Mouse (Mus musculus) mammary gland, adult 2 months (tissue): ENCODE data around the gene Fkbp6. TPM values are rescaled to one million over a fixed set of nuclear protein-coding genes. Genes with fewer than 3 reads are reported as not detected.

Experiments
- polyA plus RNA-seq: library from polyadenylated mRNA; depleted of rRNA; stranded (reverse); fragments of >200 nt; gene quantifications from 2 replicates; pipeline ENCODE4 v1.2.3, GENCODE M21; 2012; ENCODE audit warnings: low replicate concordance; rRNA removed

Gene Fkbp6
- not detected in 2 replicates for polyA plus RNA-seq

GRCm38 (mm10) chr5:135349862-135350261, at the start of gene Fkbp6:
Fkbp6 (minus strand) TSS chr5:135350044.

GRCm38 (mm10) chr5:135394004-135394823, 44.4 kb upstream of the Fkbp6 start, which contains the start of gene Pom121:
Pom121 (minus strand) TSS chr5:135394546.

GRCm38 (mm10) chr5:135369787-135370654, 20.2 kb upstream of the Fkbp6 start, which contains the start of gene Nsun5:
Nsun5 (plus strand) TSS chr5:135369953.

GRCm38 (mm10) chr5:135352995-135353394, 3.2 kb upstream of the Fkbp6 start, which contains the start of gene Trim50:
Trim50 (plus strand) TSS chr5:135353295.

GRCm38 (mm10) chr5:135251079-135251454, 98.8 kb downstream of the Fkbp6 start, which contains the start of gene Fzd9:
Fzd9 (minus strand) TSS chr5:135251230.

Other genes with a start within 250 kb of the Fkbp6 start
- gene Tbl2, start 200.4 kb downstream of the Fkbp6 start, polyA plus RNA-seq, result 11.4 and 12.6 TPM in 2 replicates
- gene Bcl7b, start 181.8 kb downstream of the Fkbp6 start, polyA plus RNA-seq, result 36.2 and 42.7 TPM in 2 replicates
- gene Baz1b, start 162.8 kb downstream of the Fkbp6 start, polyA plus RNA-seq, result 22.2 and 25.4 TPM in 2 replicates
- 0.61 and 5.2 TPM in 2 replicates for gene Fzd9, start 98.8 kb downstream of the Fkbp6 start, polyA plus RNA-seq
- gene Trim50, start 3.3 kb upstream of the Fkbp6 start, polyA plus RNA-seq, result not detected in 2 replicates
- gene Nsun5, start 19.9 kb upstream of the Fkbp6 start, polyA plus RNA-seq, result 32.4 and 38.3 TPM in 2 replicates
- 12.5 and 27.8 TPM in 2 replicates for gene Pom121, start 44.5 kb upstream of the Fkbp6 start, polyA plus RNA-seq
- 35.5 and 48.2 TPM in 2 replicates for gene Hip1, start 195.1 kb upstream of the Fkbp6 start, polyA plus RNA-seq
- not detected in 2 replicates for gene Ccl26, start 213.5 kb upstream of the Fkbp6 start, polyA plus RNA-seq
- gene Ccl24, start 223.0 kb upstream of the Fkbp6 start, polyA plus RNA-seq, result 14.7 and 24.8 TPM in 2 replicates